Mouse (Mus musculus) lung, embryonic 15.5 days (tissue): Measurements from ENCODE around the gene Pi4k2b. TPM values are rescaled to one million over a fixed set of nuclear protein-coding genes. Genes with fewer than 3 reads are reported as not detected.

Experiments
- ATAC-seq: fragments of 200-750 bp; cut with Nextera tagmentation; 2 replicates; pipeline ENCODE4 v1.8.0; 2017; ENCODE audit warnings: moderate number of reproducible peaks, borderline replicate concordance; ENCODE audit not compliant: low FRiP score, low TSS enrichment; ENCODE audit errors: extremely low read depth
- H3K27ac ChIP-seq: fragments of 300-500 bp; sonication (generic); 2 replicates; pipeline ENCODE4 v1.5.1; 2015; ENCODE audit warnings: moderate library complexity, mild to moderate bottlenecking, inconsistent platforms
- H3K27me3 ChIP-seq: fragments of 300-500 bp; sonication (generic); 2 replicates; pipeline ENCODE4 v1.6.1; 2015; ENCODE audit warnings: inconsistent platforms
- H3K36me3 ChIP-seq: fragments of 300-500 bp; sonication (generic); 2 replicates; pipeline ENCODE4 v1.6.1; 2015; ENCODE audit warnings: inconsistent platforms
- H3K4me1 ChIP-seq: fragments of 300-500 bp; sonication (generic); 2 replicates; pipeline ENCODE4 v1.6.1; 2015; ENCODE audit warnings: inconsistent platforms
- H3K4me2 ChIP-seq: fragments of 300-500 bp; sonication (generic); 2 replicates; pipeline ENCODE4 v1.6.1; 2015; ENCODE audit warnings: inconsistent platforms, mild to moderate bottlenecking, moderate library complexity
- H3K4me3 ChIP-seq: fragments of 300-500 bp; sonication (generic); 2 replicates; pipeline ENCODE4 v1.5.1; 2015; ENCODE audit warnings: mild to moderate bottlenecking, inconsistent platforms
- H3K9ac ChIP-seq: fragments of 300-500 bp; sonication (generic); 2 replicates; pipeline ENCODE4 v1.6.1; 2015; ENCODE audit warnings: inconsistent platforms
- H3K9me3 ChIP-seq: fragments of 300-500 bp; sonication (generic); 2 replicates; pipeline ENCODE4 v1.6.1; 2016; ENCODE audit warnings: inconsistent platforms
- WGBS: fragments of 180-500 bp; shearing (Covaris S2); methylation state at CpG from one replicate; pipeline ENCODE4 v1.1.7; 2015; 5-methylcytosine and 5-hydroxymethylcytosine counted together
- polyA plus RNA-seq: library from polyadenylated mRNA; unstranded; fragments of >200 nt; fragmentation: Nextera tagmentation; extraction: Ambion mirVana; gene quantifications from 2 replicates; pipeline ENCODE4 v1.2.1, GENCODE M21; 2015

The Pi4k2b gene
- polyA plus RNA-seq, 1 experiment from 2014 or later, result 35.7 TPM

DNA sequence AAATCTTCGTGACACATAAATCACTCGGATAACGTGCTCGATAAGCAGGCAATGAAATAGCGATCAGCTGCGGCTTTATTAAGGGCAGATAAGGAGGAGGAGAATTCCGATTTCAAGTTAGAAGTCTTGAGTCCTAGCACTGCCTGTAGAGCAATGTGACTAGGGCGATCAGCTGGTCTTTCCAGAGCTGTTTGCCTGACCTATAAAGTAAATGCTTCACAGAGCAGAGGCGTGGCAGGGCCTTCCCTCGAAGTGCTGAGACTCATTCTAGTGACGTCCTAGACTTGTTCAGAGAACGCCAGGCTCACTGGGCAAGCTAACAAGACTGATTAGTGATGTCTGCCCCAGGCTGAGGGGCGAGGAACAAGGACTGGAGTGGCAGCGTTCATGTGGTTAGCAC lies 69.7 kb downstream of the Pi4k2b start:
- Histone ChIP-seq H3K4me3 (no peak overlapping the region), H3K4me1 (no peaks in the 10 kb centered on the region), H3K27me3 (no peaks in the 10 kb centered on the region), H3K9ac (no peak overlapping the region), H3K36me3 (peaks cover 9% of the 10 kb centered on the region), H3K4me2 (no peak overlapping the region), H3K9me3 (no peaks in the 10 kb centered on the region), H3K27ac (no peak overlapping the region)
- no peak for ATAC-seq
- WGBS, result 85% methylated on average over 14 of the region's 14 CpGs

- Histone ChIP-seq H3K9me3 (no peaks in the 10 kb centered on the region), H3K27ac (no peak overlapping the region), H3K27me3 (no peaks in the 10 kb centered on the region), H3K9ac (no peak overlapping the region), H3K4me2 (no peak overlapping the region), H3K36me3 (peaks cover 9% of the 10 kb centered on the region), H3K4me1 (no peaks in the 10 kb centered on the region), H3K4me3 (no peak overlapping the region)
- no peak for ATAC-seq
- 90% methylated on average over 10 of the region's 10 CpGs for WGBS
Measured at GRCm38 (mm10) chr5:52812456-52812855, 71.1 kb downstream of the Pi4k2b start.

- no peak overlapping the region for H3K4me3 ChIP-seq
- no peaks in the 10 kb centered on the region for H3K27me3 ChIP-seq
- H3K9ac ChIP-seq, result no peak overlapping the region
- whole genome bisulfite sequencing, result 93% methylated on average over 7 of the region's 7 CpGs
- no peak for ATAC-seq
- H3K4me1 ChIP-seq, result no peaks in the 10 kb centered on the region
- H3K9me3 ChIP-seq, result no peaks in the 10 kb centered on the region
- H3K4me2 ChIP-seq, result no peak overlapping the region
- peaks cover 9% of the 10 kb centered on the region for H3K36me3 ChIP-seq
- H3K27ac ChIP-seq, result no peak overlapping the region
Measured at GRCm38 (mm10) chr5:52813312-52813711, 71.9 kb downstream of the Pi4k2b start.

DNA sequence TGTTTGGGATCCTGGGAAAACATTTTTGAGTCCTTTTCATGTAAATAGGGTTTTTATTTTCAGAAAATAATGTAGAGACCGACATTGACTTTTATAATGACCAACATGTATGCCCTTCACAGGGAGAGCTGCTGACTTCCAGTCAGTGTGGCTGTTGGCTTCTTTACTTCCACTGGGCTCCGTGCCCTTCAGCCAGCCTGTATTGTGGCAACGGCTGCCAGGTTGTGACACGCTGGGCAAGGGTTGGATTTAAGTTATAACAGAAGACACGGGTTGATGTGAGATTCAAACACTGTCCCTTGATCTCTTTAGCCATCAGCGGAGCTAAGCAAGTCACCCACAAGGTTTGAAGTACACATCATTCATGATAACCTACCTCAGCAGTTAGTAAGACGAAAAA lies 77.3 kb downstream of the Pi4k2b start:
- no peak for ATAC-seq
- Histone ChIP-seq H3K9ac (no peak overlapping the region), H3K4me2 (no peak overlapping the region), H3K27me3 (no peaks in the 10 kb centered on the region), H3K4me3 (no peak overlapping the region), H3K36me3 (peaks cover 5% of the 10 kb centered on the region; the same call in 1 of the 2 replicates), H3K9me3 (no peaks in the 10 kb centered on the region), H3K27ac (no peak overlapping the region), H3K4me1 (no peaks in the 10 kb centered on the region)
- 89% methylated on average over 7 of the region's 7 CpGs for WGBS

Other genes with a start within 250 kb of the Pi4k2b start
- 2.1 and 2.2 TPM in 2 replicates for gene Lgi2, start 175.1 kb upstream of the Pi4k2b start, polyA plus RNA-seq
- gene Sepsecs, start 71.9 kb upstream of the Pi4k2b start, polyA plus RNA-seq, result 8.1 and 9.3 TPM in 2 replicates
- gene Zcchc4, start 33.8 kb downstream of the Pi4k2b start, polyA plus RNA-seq, result 13.5 and 15.3 TPM in 2 replicates
- gene Anapc4, start 92.4 kb downstream of the Pi4k2b start, polyA plus RNA-seq, result 107 and 113 TPM in 2 replicates